Mouse (Mus musculus) macrophage (primary cell): ENCODE results near the gene Rab3gap1. TPM values are rescaled to one million over a fixed set of nuclear protein-coding genes. Genes with fewer than 3 reads are reported as not detected.

Experiments
- H3K27ac ChIP-seq: fragments of 350-480 bp; formaldehyde crosslinking; 2 replicates; pipeline ENCODE4 v1.9.0; 2021
- H3K36me3 ChIP-seq: fragments of 350-480 bp; formaldehyde crosslinking; 2 replicates; pipeline ENCODE4 v1.9.0; 2021; ENCODE audit errors: inconsistent target
- H3K4me3 ChIP-seq: fragments of 350-480 bp; formaldehyde crosslinking; 2 replicates; pipeline ENCODE4 v1.9.0; 2021; ENCODE audit errors: inconsistent target
- H3K79me2 ChIP-seq: fragments of 350-480 bp; formaldehyde crosslinking; 2 replicates; pipeline ENCODE4 v1.9.0; 2021; ENCODE audit errors: inconsistent target
- WGBS: methylation state at CpG from one replicate; pipeline ENCODE4 v1.1.7; 2026; ENCODE audit warnings: inconsistent platforms; ENCODE audit not compliant: missing documents; 5-methylcytosine and 5-hydroxymethylcytosine counted together
- polyA plus RNA-seq: library from polyadenylated mRNA; stranded (reverse); fragments of 250-400 nt; gene quantifications from 3 replicates; pipeline ENCODE4 v1.2.4, GENCODE M21; 2018; ENCODE audit warnings: inconsistent platforms

Rab3gap1 gene
- polyA plus RNA-seq, 1 experiment from 2014 or later, result 26.8 TPM

DNA sequence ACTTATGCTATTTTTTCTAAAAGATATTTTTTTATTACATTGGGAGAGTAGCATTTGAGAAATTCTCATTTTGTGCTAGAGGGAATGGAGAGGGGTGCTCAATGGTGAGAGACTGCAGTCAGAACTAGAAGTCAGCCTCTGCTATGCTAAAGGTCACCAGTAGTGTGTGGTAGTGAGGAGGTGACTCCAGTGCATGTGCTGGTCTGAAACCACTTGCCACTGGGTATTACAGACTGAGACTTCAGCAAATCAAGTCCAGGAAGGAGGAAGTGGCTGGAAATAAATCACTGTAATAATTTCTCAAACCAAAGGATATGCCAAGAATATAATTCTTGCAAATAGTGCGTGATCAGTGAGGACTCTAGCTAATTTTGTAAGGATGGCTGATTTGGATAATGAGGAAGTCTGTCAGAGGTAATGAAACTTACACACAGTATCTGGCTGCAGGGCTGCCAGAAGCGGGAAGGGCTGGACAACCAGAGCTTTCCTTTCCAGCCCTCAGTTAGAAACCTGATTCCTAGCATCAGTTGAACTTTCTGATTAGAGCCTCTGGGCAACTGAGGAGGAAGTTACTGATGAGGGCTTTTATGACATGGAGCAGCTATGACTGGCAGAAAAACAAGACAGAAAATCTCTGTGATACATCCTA lies 112.5 kb downstream of the Rab3gap1 start:
- WGBS, result 0% methylated on average over 2 of the region's 2 CpGs
- Histone ChIP-seq H3K36me3 (no peaks in the 10 kb centered on the region), H3K27ac (peak overlapping the region; percentile 97), H3K79me2 (peaks cover 33% of the 10 kb centered on the region), H3K4me3 (no peak overlapping the region)

DNA sequence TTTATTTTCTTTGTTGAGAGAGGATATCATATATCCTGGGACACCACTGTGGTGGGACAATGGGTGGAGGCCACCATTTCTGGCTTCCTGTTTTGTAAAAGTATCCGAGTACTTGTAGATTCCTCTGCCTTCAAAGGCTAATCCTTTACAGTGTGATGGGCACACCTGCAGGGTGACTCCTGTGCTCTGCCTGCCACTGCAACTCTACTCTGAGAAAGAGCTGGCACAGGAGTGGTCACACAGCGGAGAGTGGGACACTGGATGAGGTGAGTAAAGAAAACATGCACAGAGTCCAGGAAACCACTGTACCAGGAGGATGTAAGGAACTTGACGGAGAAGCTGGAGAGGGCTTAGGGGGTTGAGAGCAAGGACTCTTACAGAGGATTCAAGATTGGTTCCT lies 113.7 kb downstream of the Rab3gap1 start:
- H3K27ac ChIP-seq, result peak overlapping the region; percentile 97
- no peaks in the 10 kb centered on the region for H3K36me3 ChIP-seq
- peaks cover 33% of the 10 kb centered on the region for H3K79me2 ChIP-seq
- 80% methylated on average over 3 of the region's 3 CpGs for WGBS
- H3K4me3 ChIP-seq, result no peak overlapping the region; the same call in 1 of the 2 replicates

DNA sequence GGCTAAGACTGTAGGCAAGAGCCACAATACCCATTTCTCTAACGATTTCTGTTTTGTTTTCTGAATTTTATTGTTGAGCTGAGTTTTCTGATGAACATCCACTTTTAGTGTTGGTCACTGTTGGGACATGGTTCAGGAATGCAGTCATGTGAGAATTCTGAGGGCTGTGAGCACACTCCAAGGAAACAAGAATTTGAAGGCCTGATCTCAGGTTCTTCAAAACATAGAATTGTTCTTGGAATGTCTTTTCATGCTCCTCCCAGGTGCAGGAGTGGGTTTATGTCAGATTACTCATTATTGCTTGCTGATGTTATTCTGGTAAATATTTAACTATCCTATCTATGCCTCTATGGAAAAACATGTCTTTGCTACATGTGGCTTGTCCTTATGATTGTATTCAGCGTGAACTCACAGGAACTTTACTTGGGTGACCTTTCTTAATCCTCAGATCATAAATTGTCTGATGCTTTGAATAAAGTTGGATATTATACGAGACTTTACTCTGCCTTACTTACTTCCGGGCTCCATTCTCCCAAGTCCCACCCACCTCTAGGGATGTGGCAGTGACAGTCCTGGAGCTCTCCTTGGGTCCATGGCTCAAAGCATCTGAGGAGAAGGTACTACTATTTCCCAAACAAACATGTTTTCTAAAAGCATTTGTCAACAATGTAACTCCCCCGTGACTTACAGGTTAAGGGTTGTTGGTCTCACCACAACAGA lies 114.9 kb downstream of the Rab3gap1 start:
- H3K27ac ChIP-seq, result peak overlapping the region; percentile 97
- 92% methylated on average over 5 of the region's 5 CpGs for WGBS
- H3K79me2 ChIP-seq, result peaks cover 33% of the 10 kb centered on the region
- no peaks in the 10 kb centered on the region for H3K36me3 ChIP-seq
- no peak overlapping the region for H3K4me3 ChIP-seq

DNA sequence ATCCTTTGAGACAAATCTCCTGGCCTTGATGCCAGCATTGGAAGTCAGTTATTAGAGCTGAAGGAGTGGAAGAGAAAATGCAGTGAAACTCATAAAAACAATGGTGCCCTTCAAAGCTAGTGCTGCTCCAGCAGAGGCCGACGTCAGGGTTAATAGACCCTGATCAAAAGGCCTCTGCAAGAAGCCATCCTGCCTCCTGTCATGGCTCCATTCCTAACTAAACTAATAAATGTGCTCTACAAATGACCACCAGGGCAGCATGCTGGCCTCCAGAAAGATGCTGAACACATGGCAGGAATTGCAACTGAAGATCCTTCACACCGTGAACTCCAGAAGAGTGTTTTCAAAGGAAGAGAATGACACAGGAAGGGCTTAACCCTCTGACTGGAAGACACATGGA lies 116.8 kb downstream of the Rab3gap1 start:
- Histone ChIP-seq H3K79me2 (peaks cover 19% of the 10 kb centered on the region), H3K36me3 (no peaks in the 10 kb centered on the region), H3K27ac (no peak overlapping the region), H3K4me3 (no peak overlapping the region)
- 93% methylated on average over 3 of the region's 3 CpGs for WGBS

DNA sequence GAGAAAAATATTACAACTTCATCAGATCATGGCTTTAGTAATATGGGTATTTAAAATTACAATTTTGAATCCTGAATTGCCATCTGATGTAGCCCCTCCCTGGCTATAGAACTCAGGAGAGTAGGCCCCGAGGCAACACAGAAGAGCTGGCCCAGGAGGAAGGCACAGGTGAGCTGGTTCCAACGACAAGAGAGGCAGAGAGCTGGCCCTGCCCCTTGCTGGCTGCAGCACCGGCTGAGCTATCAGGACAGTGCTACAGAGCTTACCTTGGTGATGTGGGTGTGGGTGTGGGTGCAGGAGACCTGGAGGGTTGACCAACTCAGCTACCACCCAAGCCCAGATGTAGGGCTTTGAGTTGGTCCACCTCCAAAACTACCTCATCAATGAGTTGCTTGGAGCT lies 119.7 kb downstream of the Rab3gap1 start:
- Histone ChIP-seq H3K27ac (no peak overlapping the region), H3K4me3 (no peak overlapping the region), H3K36me3 (no peaks in the 10 kb centered on the region), H3K79me2 (peaks cover 8% of the 10 kb centered on the region; the same call in 1 of the 2 replicates)
- 90% methylated on average over 3 of the region's 3 CpGs for WGBS

DNA sequence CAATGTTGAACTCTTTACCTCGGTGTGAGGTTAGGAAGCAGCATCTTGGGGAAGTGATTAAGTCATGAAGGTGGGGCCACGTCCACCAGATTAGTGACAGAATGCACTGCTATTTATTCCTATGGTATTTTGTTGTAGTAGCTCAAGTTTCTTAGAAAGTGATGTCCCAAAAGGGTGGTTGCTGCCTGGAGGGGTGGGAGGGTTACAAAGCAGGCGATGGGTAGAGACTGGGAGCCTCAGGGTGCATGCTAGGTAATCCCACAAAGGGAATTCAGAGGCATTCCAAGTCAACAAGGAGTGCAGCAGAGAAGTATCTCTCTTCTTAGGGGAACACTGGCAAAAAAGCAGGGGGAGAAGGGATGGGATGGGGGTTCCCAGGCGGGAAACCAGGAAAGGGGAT lies 120.8 kb downstream of the Rab3gap1 start:
- no peak overlapping the region for H3K27ac ChIP-seq
- no peak overlapping the region for H3K4me3 ChIP-seq
- H3K36me3 ChIP-seq, result no peaks in the 10 kb centered on the region
- WGBS, result 95% methylated on average over 4 of the region's 4 CpGs
- H3K79me2 ChIP-seq, result no peaks in the 10 kb centered on the region

DNA sequence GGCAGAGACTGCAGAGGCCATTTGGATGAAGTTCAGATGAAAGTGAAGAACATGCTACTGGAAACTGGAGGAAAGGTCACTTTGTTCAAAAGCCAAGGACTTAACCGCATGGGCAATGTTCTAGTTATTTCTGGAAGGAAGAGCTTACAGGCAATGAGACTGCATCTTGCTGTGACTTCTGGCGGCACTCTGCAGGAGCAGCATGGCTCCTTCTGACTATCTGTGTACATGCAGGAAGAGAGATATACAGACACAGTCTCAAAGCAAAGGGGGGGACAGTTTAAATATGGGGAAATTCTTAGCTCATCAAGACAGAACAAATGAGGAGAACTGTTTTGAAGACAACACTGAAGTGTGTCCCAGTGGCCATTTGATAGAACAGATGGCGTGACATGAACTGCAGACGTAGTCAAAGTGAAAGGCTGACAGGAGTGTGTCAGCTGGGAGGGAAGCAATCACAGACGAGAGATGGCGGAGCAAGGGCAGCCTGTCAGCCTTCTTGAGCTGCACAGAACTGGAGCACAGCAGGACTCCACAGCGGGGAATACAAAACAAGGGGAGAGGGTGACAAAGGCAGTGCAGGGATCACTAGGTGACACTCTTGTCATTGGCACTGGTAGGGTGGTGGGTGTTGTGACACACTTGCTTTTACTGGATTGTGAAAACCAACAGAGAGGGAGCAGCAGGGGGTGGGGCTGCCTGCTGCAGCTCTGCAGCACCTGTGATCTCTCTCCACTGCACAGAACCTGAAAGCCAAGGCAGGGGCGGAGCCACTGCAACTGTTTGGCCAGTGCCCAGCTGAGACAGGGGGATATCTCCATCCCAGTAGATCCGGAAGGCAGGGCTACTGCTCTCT lies 121.5 kb downstream of the Rab3gap1 start:
- no peaks in the 10 kb centered on the region for H3K79me2 ChIP-seq
- no peak overlapping the region for H3K4me3 ChIP-seq
- WGBS, result 92% methylated on average over 8 of the region's 9 CpGs
- H3K36me3 ChIP-seq, result no peaks in the 10 kb centered on the region
- 0 out of 2 replicates have a peak overlapping the region, but pooled peaks have one; percentile 12 for H3K27ac ChIP-seq

Other genes starting within 250 kb of the Rab3gap1 start
- gene Tmem163, start 189.2 kb upstream of the Rab3gap1 start, polyA plus RNA-seq, result not detected in 3 replicates
- not detected in 3 replicates for gene Acmsd, start 139.4 kb upstream of the Rab3gap1 start, polyA plus RNA-seq
- 16.3 to 29.4 TPM (median 17.5 TPM) in 3 replicates for gene Ccnt2, start 94.6 kb upstream of the Rab3gap1 start, polyA plus RNA-seq
- 0.03 TPM in 1 of 3 replicates, not detected in the others for gene Map3k19, start 13.7 kb upstream of the Rab3gap1 start, polyA plus RNA-seq
- 3.8 to 38.9 TPM (median 8.1 TPM) in 3 replicates for gene Zranb3, start 234.3 kb downstream of the Rab3gap1 start, polyA plus RNA-seq
- 43.5 to 128 TPM (median 109 TPM) in 3 replicates for gene R3hdm1, start 234.5 kb downstream of the Rab3gap1 start, polyA plus RNA-seq